Mouse (Mus musculus) limb, embryonic 15.5 days (tissue): ENCODE measurements around the gene Prr15l. TPM values are rescaled to one million over a fixed set of nuclear protein-coding genes. Genes with fewer than 3 reads are reported as not detected.

Source experiments
- ATAC-seq: fragments of 200-750 bp; cut with Nextera tagmentation; 2 replicates; pipeline ENCODE4 v1.8.0; 2017; ENCODE audit warnings: low read depth, moderate TSS enrichment; ENCODE audit not compliant: insufficient number of reproducible peaks, low FRiP score, low TSS enrichment
- H3K27ac ChIP-seq: fragments of 300-500 bp; sonication (generic); 2 replicates; pipeline ENCODE4 v1.5.1; 2015; ENCODE audit warnings: moderate library complexity, mild to moderate bottlenecking, inconsistent platforms
- H3K27me3 ChIP-seq: fragments of 300-500 bp; sonication (generic); 2 replicates; pipeline ENCODE4 v1.6.1; 2015; ENCODE audit warnings: inconsistent platforms
- H3K36me3 ChIP-seq: fragments of 300-500 bp; sonication (generic); 2 replicates; pipeline ENCODE4 v1.6.1; 2015; ENCODE audit warnings: inconsistent platforms
- H3K4me1 ChIP-seq: fragments of 300-500 bp; sonication (generic); 2 replicates; pipeline ENCODE4 v1.6.1; 2015; ENCODE audit warnings: inconsistent platforms
- H3K4me2 ChIP-seq: fragments of 300-500 bp; sonication (generic); 2 replicates; pipeline ENCODE4 v1.6.1; 2015; ENCODE audit warnings: mild to moderate bottlenecking, inconsistent platforms
- H3K4me3 ChIP-seq: fragments of 300-500 bp; sonication (generic); 2 replicates; pipeline ENCODE4 v1.5.1; 2015; ENCODE audit warnings: mild to moderate bottlenecking, inconsistent platforms
- H3K9ac ChIP-seq: fragments of 300-500 bp; sonication (generic); 2 replicates; pipeline ENCODE4 v1.6.1; 2015; ENCODE audit warnings: inconsistent platforms
- H3K9me3 ChIP-seq: fragments of 300-500 bp; sonication (generic); 2 replicates; pipeline ENCODE4 v1.6.1; 2016; ENCODE audit warnings: inconsistent platforms
- WGBS: fragments of 180-500 bp; shearing (Covaris S2); methylation state at CpG from one replicate; pipeline ENCODE4 v1.1.7; 2015; 5-methylcytosine and 5-hydroxymethylcytosine counted together
- polyA plus RNA-seq: library from polyadenylated mRNA; unstranded; fragments of >200 nt; fragmentation: Nextera tagmentation; extraction: Ambion mirVana; gene quantifications from 2 replicates; pipeline ENCODE4 v1.2.1, GENCODE M21; 2015

The Prr15l gene
- polyA plus RNA-seq, 1 experiment from 2014 or later, result 3.6 TPM

DNA sequence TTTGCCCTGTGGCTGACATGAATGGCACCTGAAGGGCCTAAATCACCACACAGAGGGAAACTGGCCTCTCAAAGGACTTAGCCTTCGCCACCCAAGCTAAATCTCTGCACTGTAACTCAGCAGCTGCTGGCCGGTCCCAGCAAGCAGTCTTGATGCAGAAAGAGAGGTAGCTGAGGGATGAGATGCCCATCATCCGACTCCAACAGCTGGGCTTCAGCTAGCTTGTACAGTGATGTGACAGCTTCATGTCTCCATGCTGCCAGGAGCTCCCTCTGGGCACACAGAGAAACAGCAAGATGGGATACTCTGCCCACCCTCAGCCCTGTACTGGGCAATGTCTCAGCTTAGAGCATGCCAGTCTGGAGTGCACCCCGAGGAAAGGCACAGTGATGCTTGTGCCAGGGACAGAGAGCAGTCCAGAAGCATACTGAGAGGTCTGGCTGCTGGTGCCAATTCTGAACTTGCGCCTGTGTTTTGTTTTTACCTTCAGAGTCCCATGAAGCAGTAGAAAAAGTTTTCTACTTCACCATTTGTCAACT lies 45.6 kb downstream of the Prr15l start:
- Histone ChIP-seq H3K36me3 (no peaks in the 10 kb centered on the region), H3K4me2 (no peak overlapping the region), H3K9me3 (no peaks in the 10 kb centered on the region), H3K27me3 (no peaks in the 10 kb centered on the region), H3K4me3 (no peak overlapping the region), H3K27ac (peak overlapping the region; percentile 47), H3K9ac (no peak overlapping the region), H3K4me1 (peaks cover 67% of the 10 kb centered on the region)
- no peak for ATAC-seq
- 78% methylated on average over 5 of the region's 5 CpGs for WGBS

DNA sequence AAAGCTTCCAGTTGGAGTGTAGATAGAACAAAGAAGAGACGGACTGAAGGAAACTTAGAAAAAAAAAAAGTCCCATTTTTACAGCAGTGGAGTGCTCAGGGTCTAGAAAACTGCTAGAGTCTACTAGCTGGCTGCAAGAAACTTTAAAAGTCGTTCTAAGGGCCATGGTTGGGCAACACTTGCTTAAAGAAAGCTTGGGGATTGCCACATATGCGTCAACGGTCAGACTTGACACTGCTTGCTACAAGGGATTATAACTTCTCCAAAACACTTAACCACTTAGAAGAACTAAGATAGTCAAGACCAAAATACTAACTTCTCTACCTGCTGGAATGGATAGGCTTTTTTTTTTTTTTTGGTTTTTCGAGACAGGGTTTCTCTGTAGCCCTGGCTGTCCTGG lies 46.9 kb downstream of the Prr15l start:
- H3K4me2 ChIP-seq, result no peak overlapping the region
- no peaks in the 10 kb centered on the region for H3K36me3 ChIP-seq
- H3K9me3 ChIP-seq, result no peaks in the 10 kb centered on the region
- H3K27me3 ChIP-seq, result no peaks in the 10 kb centered on the region
- H3K4me1 ChIP-seq, result peaks cover 56% of the 10 kb centered on the region
- no peak overlapping the region; the same call in 1 of the 2 replicates for H3K27ac ChIP-seq
- H3K9ac ChIP-seq, result no peak overlapping the region
- ATAC-seq, result no peak
- H3K4me3 ChIP-seq, result no peak overlapping the region
- 73% methylated on average over 5 of the region's 5 CpGs for WGBS

DNA sequence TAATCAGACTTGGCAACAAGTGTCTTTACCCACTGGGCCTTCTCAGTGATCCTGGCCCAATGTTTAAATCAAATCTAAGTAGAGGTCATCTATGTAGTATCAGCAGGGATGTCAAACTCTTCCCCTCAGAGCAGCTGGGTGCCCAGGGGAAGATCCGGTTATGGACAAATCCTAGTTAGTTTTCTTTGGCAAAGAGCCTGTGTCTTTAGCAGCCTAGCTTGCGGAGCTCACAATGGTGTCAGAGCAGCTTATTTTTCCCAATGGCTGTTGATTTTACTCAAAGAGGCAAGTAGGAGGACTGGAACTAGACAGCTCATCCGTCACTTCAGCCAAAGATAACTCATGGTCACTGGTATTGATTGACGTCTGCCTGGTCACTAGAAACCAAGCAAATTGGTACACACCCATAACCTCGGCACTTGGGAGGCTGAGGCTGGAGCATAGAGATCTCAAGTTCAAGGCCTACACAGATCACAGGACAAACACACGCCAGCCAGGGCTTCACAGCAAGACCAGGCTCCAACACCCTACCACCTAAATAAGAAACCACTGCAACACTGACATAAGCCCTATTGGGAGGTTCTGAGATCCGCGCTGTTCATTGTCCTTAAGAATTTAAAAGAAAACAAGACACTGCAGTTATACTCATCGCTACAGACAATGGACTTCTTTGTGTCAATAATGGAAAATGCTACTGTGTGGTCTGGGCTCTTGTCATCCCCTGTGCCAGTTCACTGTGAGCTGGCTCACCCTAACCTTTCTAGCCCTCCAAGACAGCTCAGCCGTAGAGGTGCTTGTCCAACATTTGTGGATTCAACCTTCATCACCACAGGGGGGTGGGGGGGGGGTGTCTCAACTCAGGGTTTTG lies 47.8 kb downstream of the Prr15l start:
- H3K27me3 ChIP-seq, result no peaks in the 10 kb centered on the region
- ATAC-seq, result no peak
- peak overlapping the region; percentile 90 for H3K4me3 ChIP-seq
- peak overlapping the region; percentile 94 for H3K27ac ChIP-seq
- WGBS, result 80% methylated on average over 10 of the region's 10 CpGs
- peak overlapping the region; percentile 65 for H3K4me2 ChIP-seq
- peak overlapping the region; percentile 91; the same call in 1 of the 2 replicates for H3K9ac ChIP-seq
- peaks cover 48% of the 10 kb centered on the region for H3K4me1 ChIP-seq
- no peaks in the 10 kb centered on the region for H3K36me3 ChIP-seq
- no peaks in the 10 kb centered on the region for H3K9me3 ChIP-seq

DNA sequence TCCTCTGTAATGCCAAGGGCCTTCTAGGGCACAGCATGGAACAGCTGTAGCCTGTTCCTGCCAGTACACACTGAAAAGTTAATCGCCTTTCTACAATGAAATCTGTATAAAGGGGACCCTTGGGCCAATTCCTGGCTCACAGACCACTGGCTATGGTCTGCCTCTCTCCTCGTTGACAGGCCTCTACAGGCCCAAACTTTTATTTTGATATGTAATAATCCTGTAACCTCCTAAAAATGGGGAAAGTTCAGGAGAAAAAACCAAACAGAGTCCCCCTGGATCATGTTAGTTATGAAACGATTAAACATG lies 48.4 kb downstream of the Prr15l start:
- no peaks in the 10 kb centered on the region for H3K27me3 ChIP-seq
- H3K36me3 ChIP-seq, result no peaks in the 10 kb centered on the region
- peak overlapping the region; percentile 94 for H3K27ac ChIP-seq
- no peaks in the 10 kb centered on the region for H3K9me3 ChIP-seq
- peak overlapping the region; percentile 91 for H3K9ac ChIP-seq
- peak overlapping the region; percentile 90 for H3K4me3 ChIP-seq
- peak overlapping the region; percentile 65 for H3K4me2 ChIP-seq
- H3K4me1 ChIP-seq, result peaks cover 42% of the 10 kb centered on the region
- ATAC-seq, result no peak
- WGBS, result 27% methylated on average over 3 of the region's 3 CpGs

DNA sequence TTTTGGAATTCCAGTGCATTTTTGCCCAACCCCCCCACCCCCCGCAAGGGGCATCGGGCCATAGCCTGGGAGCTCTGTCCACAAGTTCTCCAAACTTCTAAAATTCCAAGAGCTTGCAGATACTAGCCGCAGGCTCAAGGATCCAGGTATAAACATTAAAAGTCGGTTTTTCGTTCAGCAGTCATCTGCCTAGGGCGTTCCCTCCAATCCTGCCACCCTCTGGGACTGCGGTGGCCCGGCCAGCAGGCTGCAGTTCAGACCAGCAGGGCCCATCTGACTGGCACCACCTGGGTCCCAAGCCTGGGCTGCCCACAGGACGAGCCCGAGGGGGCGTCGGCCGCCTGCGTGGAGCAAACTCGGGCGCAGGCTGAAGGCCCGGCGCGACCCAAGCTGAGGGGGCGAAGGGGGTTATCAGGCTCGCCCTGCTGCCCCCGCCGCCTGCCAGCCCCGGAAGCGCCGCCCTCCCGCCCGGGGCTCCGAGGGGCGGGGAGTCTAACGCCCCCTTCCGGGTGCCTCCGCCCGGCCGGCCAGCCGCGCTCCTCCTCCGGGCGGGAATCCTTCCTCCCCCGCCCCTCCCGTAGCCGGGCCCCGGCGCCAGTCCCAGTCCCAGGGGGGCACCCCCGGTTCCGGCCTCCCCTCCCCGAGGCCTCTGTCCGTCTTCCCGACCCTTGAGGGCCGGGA lies 49.1 kb downstream of the Prr15l start:
- peak overlapping the region; percentile 90 for H3K4me3 ChIP-seq
- H3K36me3 ChIP-seq, result no peaks in the 10 kb centered on the region
- H3K4me2 ChIP-seq, result peak overlapping the region; percentile 65
- peak overlapping the region; percentile 94 for H3K27ac ChIP-seq
- H3K9ac ChIP-seq, result peak overlapping the region; percentile 91
- H3K9me3 ChIP-seq, result no peaks in the 10 kb centered on the region
- H3K4me1 ChIP-seq, result peaks cover 40% of the 10 kb centered on the region
- under 1% methylated on average over 48 of the region's 50 CpGs for WGBS
- H3K27me3 ChIP-seq, result no peaks in the 10 kb centered on the region
- ATAC-seq, result peak; percentile 74

DNA sequence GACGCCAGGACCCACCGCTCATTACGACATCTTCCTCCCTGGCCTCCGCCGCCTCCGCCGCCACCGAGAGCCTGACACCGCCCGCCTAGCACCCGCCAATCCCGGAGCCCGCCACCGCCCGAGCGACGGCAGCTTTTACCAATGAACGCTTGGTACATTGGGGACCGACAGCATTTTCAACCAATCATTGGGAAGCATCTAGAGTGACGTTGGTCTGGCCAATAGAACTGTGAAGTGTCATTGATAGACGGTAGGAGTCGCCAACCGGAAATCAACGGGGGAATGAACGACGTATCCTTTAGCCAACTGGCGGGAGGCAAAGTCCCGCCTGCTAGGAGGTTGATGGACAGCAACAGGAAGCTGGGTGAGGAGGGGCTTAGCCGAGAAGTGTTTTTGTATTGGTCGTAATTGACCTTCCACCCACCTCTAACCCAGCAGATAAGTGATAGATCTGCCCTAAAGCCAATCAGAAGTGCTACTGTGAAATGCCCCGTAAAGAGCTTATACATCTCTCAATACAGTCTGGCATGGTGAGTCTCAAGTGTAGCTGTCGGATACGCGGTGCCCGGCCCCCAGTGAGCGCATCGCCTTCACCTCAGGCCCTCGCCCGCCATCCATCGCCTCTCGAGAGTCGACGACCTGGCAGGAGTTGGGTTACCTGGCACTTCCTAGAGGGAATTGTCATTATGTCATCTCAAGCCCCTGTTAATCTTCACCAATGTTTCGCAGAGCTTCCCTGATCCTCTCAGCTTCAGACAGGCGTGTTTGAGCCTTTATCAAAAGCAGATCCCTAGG lies 49.9 kb downstream of the Prr15l start:
- Histone ChIP-seq H3K27ac (peak overlapping the region; percentile 94), H3K9me3 (no peaks in the 10 kb centered on the region), H3K27me3 (no peaks in the 10 kb centered on the region), H3K4me2 (peak overlapping the region; percentile 83), H3K9ac (peak overlapping the region; percentile 91), H3K4me1 (peaks cover 35% of the 10 kb centered on the region), H3K4me3 (peak overlapping the region; percentile 90), H3K36me3 (no peaks in the 10 kb centered on the region)
- under 1% methylated on average over 45 of the region's 45 CpGs for WGBS
- peak; percentile 97 for ATAC-seq

- WGBS, result 29% methylated on average over 17 of the region's 17 CpGs
- Histone ChIP-seq H3K9ac (peak overlapping the region; percentile 66), H3K27me3 (peaks cover 3% of the 10 kb centered on the region; the same call in 1 of the 2 replicates), H3K4me1 (peaks cover 29% of the 10 kb centered on the region), H3K9me3 (no peaks in the 10 kb centered on the region), H3K4me2 (peak overlapping the region; percentile 83), H3K27ac (peak overlapping the region; percentile 88), H3K36me3 (no peaks in the 10 kb centered on the region), H3K4me3 (peak overlapping the region; percentile 57)
- ATAC-seq, result no peak
Measured at GRCm38 (mm10) chr11:96978401-96979246, 50.7 kb downstream of the Prr15l start.

DNA sequence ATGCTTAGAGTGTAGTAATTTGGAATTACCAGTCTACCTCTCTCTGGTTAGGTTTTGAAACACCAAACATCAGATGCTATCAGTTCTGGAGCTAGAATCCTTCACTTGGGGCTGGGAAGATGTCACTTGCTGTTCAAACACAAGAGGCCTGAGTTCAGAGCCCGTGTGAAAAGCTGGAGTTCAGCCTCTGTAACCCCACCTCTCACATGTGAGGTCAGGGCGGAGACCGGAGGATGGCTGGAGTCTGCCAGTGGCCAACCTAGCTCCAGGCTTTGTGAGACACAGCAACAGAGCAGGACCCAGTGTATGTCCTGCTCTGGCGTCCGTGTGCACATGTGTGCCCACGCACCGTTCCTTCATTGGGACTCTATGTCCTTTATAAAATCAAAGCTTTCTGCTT lies 51.4 kb downstream of the Prr15l start:
- Histone ChIP-seq H3K4me1 (peaks cover 22% of the 10 kb centered on the region), H3K9ac (no peak overlapping the region), H3K27ac (no peak overlapping the region; the same call in 1 of the 2 replicates), H3K27me3 (peaks cover 6% of the 10 kb centered on the region; the same call in 1 of the 2 replicates), H3K9me3 (no peaks in the 10 kb centered on the region), H3K36me3 (no peaks in the 10 kb centered on the region), H3K4me2 (no peak overlapping the region), H3K4me3 (no peak overlapping the region)
- no peak for ATAC-seq
- 83% methylated on average over 7 of the region's 7 CpGs for WGBS

GRCm38 (mm10) chr11:96980021-96980420 lies 52.1 kb downstream of the Prr15l start:
- Histone ChIP-seq H3K36me3 (no peaks in the 10 kb centered on the region), H3K4me3 (no peak overlapping the region), H3K4me1 (peaks cover 25% of the 10 kb centered on the region), H3K9me3 (no peaks in the 10 kb centered on the region), H3K27ac (no peak overlapping the region), H3K9ac (no peak overlapping the region), H3K4me2 (no peak overlapping the region), H3K27me3 (peaks cover 9% of the 10 kb centered on the region)
- 66% methylated on average over 5 of the region's 5 CpGs for WGBS
- ATAC-seq, result no peak

DNA sequence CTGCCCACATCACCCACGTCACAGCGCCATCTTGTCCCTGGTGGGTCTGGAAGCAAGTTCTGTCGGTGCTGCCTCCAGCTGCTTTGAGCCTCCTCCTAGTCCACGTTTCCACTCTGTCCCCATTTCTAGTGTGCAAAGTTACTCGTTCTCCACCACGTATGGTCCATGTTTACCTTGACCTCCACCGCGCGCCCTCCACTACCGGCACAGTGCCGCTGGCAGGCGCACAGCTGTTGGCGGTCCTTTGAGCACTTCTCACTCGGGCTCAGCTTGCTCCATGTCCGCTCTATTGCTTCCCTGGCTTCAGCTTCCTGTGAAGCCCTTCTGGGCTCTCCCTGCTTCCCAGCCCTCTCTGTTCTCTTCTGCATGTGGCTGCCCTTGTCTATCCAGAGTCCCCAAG lies 53.6 kb downstream of the Prr15l start:
- 73% methylated on average over 15 of the region's 15 CpGs for WGBS

DNA sequence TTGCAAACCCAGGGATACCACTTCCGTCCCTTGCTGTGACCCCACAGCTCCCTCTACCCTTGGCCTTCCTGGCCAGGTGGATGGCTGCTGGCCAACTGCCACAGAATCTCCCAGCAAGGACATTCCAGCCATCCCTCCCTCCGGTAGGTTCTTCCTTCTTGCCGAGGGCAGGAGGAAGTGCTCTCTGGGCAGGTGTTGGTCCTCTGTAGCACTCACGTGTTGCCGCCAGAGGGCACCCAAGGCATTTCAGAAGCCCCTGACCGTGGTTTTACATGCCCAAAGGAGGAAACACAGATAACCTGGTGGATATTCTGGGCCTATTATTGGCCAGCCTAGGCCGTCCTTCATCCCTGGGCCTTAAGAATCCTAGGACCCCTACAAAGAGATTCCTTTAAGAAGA lies 54.5 kb downstream of the Prr15l start:
- Histone ChIP-seq H3K4me1 (peaks cover 29% of the 10 kb centered on the region), H3K4me2 (0 out of 2 replicates have a peak overlapping the region, but pooled peaks have one; percentile 20), H3K9me3 (no peaks in the 10 kb centered on the region), H3K36me3 (no peaks in the 10 kb centered on the region), H3K9ac (no peak overlapping the region), H3K27me3 (peaks cover 15% of the 10 kb centered on the region), H3K4me3 (no peak overlapping the region), H3K27ac (no peak overlapping the region)
- ATAC-seq, result no peak
- WGBS, result 3% methylated on average over 7 of the region's 7 CpGs

More for the DNA sequence above, 53.6 kb downstream of the Prr15l start:
- peaks cover 15% of the 10 kb centered on the region for H3K27me3 ChIP-seq
- no peak for ATAC-seq
- no peak overlapping the region for H3K9ac ChIP-seq
- H3K27ac ChIP-seq, result no peak overlapping the region
- H3K36me3 ChIP-seq, result no peaks in the 10 kb centered on the region
- no peak overlapping the region for H3K4me3 ChIP-seq
- peaks cover 22% of the 10 kb centered on the region for H3K4me1 ChIP-seq
- no peak overlapping the region for H3K4me2 ChIP-seq
- H3K9me3 ChIP-seq, result no peaks in the 10 kb centered on the region
